Mouse (Mus musculus) limb, embryonic 10.5 days (tissue): ENCODE results near the gene Etnk2. TPM values are rescaled to one million over a fixed set of nuclear protein-coding genes. Genes with fewer than 3 reads are reported as not detected.
"Not testable (repeated sequence)": the region's sequence is repeated elsewhere in the genome, so short reads cannot be mapped to it uniquely, and the experiment has no call there.

Experiments used
- DNase-seq: peaks from one replicate; pipeline ENCODE4 v3.0.0-alpha.2; 2017; ENCODE audit warnings: low spot score
- H3K27ac ChIP-seq: fragments of 300-500 bp; sonication (generic); 2 replicates; pipeline ENCODE4 v1.5.1; 2016; ENCODE audit warnings: mild to moderate bottlenecking
- H3K27me3 ChIP-seq: fragments of 300-500 bp; sonication (generic); 2 replicates; pipeline ENCODE4 v1.6.1; 2016; ENCODE audit warnings: low read depth, mild to moderate bottlenecking; ENCODE audit not compliant: poor library complexity, severe bottlenecking
- H3K36me3 ChIP-seq: fragments of 300-500 bp; sonication (generic); 2 replicates; pipeline ENCODE4 v1.6.1; 2016; ENCODE audit warnings: mild to moderate bottlenecking, moderate library complexity
- H3K4me1 ChIP-seq: fragments of 300-500 bp; sonication (generic); 2 replicates; pipeline ENCODE4 v1.6.1; 2016
- H3K4me3 ChIP-seq: fragments of 300-500 bp; sonication (generic); 2 replicates; pipeline ENCODE4 v1.5.1; 2016; ENCODE audit warnings: mild to moderate bottlenecking, moderate library complexity
- H3K9me3 ChIP-seq: fragments of 300-500 bp; sonication (generic); replicated peaks from 2 replicates; pipeline ENCODE4 v1.6.1; 2016; ENCODE audit warnings: mild to moderate bottlenecking
- WGBS: fragments of 180-500 bp; shearing (Covaris S2); methylation state at CpG from one replicate; pipeline ENCODE4 v1.1.7; 2016; 5-methylcytosine and 5-hydroxymethylcytosine counted together
- polyA plus RNA-seq: library from polyadenylated mRNA; unstranded; fragments of >200 nt; fragmentation: Nextera tagmentation; extraction: Ambion mirVana; gene quantifications from 2 replicates; pipeline ENCODE4 v1.2.1, GENCODE M21; 2016

Etnk2 gene
- polyA plus RNA-seq, 1 experiment from 2014 or later, result 2.0 TPM

DNA sequence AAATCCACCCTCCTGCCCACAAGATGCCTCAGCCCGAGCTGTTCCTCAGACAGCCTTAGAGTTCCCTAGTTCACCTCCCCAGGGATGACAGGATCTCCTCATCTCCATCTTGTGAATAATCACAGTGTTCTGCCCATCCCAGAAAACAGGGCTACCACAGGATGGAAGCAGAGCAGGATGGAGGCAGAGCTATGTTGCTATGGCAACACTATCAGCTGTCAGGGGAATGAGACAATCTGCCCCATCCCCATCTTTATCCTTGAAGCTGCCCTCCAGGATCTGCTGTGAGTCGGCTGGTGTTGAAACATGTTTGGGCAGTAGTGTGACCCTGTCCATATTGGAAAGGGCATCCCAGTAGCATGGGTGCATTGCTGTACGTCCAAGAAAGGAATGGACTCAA, 32.2 kb upstream of the Etnk2 start:
- no peak overlapping the region for H3K27ac ChIP-seq
- DNase-seq, result no peak
- H3K27me3 ChIP-seq, result peaks cover 56% of the 10 kb centered on the region
- peaks cover 8% of the 10 kb centered on the region for H3K4me1 ChIP-seq
- 88% methylated on average over 3 of the region's 3 CpGs for WGBS
- no peak overlapping the region for H3K4me3 ChIP-seq
- H3K9me3 ChIP-seq, result no peaks in the 10 kb centered on the region
- H3K36me3 ChIP-seq, result no peaks in the 10 kb centered on the region

DNA sequence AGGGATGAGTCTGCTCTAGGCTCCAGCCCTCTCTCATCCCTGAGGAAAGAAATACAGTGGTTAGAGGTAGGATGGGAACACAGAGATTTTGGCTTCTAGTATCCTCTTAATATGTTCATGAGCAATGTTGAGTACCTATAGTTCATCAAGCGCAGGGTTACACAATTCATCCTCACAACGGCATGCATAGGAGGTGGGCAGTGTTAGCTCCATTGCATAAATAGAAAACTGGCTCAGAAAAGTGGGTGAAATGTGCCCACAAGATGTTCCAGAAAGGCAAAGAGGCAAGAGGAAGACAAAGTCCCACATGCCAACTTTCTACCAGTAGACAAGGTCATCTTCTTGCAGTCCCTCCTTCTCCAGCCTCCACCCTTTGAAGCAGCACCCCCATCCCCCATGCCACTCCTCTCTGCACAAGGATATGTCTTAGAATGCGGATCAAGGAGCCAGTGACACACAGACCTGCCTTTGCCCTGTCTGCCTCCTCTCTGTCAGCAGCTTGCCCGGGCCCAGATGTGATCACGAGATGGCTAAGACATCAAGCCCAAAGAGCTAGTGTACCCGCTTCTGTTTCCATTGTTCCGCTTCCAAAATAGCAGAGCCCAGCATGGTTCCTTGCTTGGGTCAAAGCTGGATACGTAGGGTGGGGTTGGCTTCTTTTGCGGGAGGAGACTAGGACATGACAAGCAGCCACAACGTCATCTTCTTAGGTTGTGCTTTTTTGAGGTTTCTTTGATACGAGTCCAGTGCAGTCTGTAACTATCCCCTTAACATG, 30.5 kb upstream of the Etnk2 start:
- WGBS, result 90% methylated on average over 11 of the region's 11 CpGs
- Histone ChIP-seq H3K4me3 (no peak overlapping the region), H3K36me3 (no peaks in the 10 kb centered on the region), H3K27me3 (peaks cover 47% of the 10 kb centered on the region), H3K4me1 (peaks cover 8% of the 10 kb centered on the region), H3K9me3 (no peaks in the 10 kb centered on the region), H3K27ac (no peak overlapping the region)
- no peak for DNase-seq

DNA sequence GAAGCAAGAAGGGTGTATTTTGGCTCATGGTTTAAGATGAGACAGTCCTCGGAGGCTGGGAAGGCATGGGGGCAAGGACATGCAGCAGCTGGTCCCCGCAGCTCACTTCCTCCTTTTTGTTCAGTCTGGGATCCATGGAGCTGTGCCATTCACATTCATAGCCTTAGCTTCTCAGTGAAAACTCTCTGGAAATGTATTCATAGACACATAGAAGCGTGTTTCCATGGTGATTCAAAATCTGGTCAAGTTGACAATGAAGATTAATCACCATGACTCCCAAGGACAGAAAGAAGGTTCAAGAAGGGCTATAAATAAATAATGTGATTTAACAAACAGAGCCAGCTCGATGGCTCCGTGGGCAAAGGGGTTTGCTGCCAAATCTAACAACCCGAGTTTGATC, 29.4 kb upstream of the Etnk2 start:
- H3K4me3 ChIP-seq, result no peak overlapping the region
- H3K9me3 ChIP-seq, result no peaks in the 10 kb centered on the region
- peaks cover 8% of the 10 kb centered on the region for H3K4me1 ChIP-seq
- 91% methylated on average over 6 of the region's 6 CpGs for WGBS
- no peaks in the 10 kb centered on the region for H3K36me3 ChIP-seq
- no peak overlapping the region for H3K27ac ChIP-seq
- H3K27me3 ChIP-seq, result peaks cover 36% of the 10 kb centered on the region
- no peak for DNase-seq

DNA sequence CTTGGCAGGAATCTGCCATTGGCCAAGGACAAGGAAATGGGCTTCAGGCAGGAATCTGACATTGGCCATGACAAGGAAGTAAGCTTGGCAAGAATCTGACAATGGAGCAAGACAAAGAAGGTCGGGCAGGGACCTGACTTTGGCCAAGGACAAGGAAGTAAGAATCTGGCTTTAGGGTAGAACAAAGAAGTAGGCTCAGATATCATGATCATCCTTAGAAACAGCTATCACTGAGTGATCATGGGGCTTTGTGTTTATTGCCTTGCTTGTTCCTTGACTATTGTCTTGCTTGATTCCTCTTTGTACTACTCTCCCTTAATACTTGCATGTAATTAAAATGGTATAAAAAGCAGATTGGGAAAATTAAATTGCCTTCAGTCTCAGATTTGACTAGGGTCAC, 23.0 kb upstream of the Etnk2 start:
- H3K4me3 ChIP-seq, DNase-seq, H3K27me3 ChIP-seq, H3K4me1 ChIP-seq, H3K27ac ChIP-seq, H3K9me3 ChIP-seq, H3K36me3 ChIP-seq: not testable (repeated sequence)
- 82% methylated on average over 1 of the region's 1 CpGs for WGBS

DNA sequence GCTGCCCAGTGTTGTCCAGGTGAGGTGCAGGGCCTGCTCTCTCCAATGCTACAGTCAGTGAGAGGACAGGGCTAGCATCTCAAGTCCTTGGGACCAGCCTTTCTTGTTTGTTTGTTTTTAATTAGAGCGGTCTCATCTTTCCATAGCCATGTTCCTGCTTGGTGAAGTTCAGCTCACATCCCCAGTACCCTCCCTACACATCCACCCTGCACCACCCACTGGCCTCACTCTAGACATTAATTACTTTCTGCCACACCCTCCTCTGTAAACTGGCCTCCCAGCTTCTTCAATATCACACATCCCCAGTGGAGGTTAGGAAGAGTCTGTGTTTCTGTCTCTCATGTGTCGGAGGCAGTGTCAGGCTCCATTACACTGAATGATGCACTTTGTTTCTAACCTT, 19.0 kb upstream of the Etnk2 start:
- 95% methylated on average over 2 of the region's 2 CpGs for WGBS
- Histone ChIP-seq H3K4me3 (no peak overlapping the region), H3K9me3 (no peaks in the 10 kb centered on the region), H3K36me3 (no peaks in the 10 kb centered on the region), H3K27me3 (no peaks in the 10 kb centered on the region), H3K4me1 (no peaks in the 10 kb centered on the region), H3K27ac (no peak overlapping the region)
- DNase-seq, result no peak

GRCm38 (mm10) chr1:133346531-133346930, 16.8 kb upstream of the Etnk2 start:
- Histone ChIP-seq H3K9me3 (no peaks in the 10 kb centered on the region), H3K36me3 (no peaks in the 10 kb centered on the region), H3K4me3 (no peak overlapping the region), H3K27ac (no peak overlapping the region), H3K27me3 (peaks cover 4% of the 10 kb centered on the region; the same call in 1 of the 2 replicates), H3K4me1 (peaks cover 6% of the 10 kb centered on the region)
- 85% methylated on average over 9 of the region's 9 CpGs for WGBS
- DNase-seq, result no peak

GRCm38 (mm10) chr1:133347226-133347625, 16.1 kb upstream of the Etnk2 start:
- no peak overlapping the region for H3K4me3 ChIP-seq
- H3K27ac ChIP-seq, result no peak overlapping the region
- DNase-seq, result no peak
- H3K36me3 ChIP-seq, result no peaks in the 10 kb centered on the region
- peaks cover 7% of the 10 kb centered on the region; the same call in 1 of the 2 replicates for H3K27me3 ChIP-seq
- 70% methylated on average over 3 of the region's 3 CpGs for WGBS
- H3K4me1 ChIP-seq, result peaks cover 9% of the 10 kb centered on the region
- H3K9me3 ChIP-seq, result no peaks in the 10 kb centered on the region

GRCm38 (mm10) chr1:133347693-133348520, 15.5 kb upstream of the Etnk2 start:
- Histone ChIP-seq H3K27ac (no peak overlapping the region), H3K4me3 (no peak overlapping the region), H3K36me3 (no peaks in the 10 kb centered on the region), H3K9me3 (no peaks in the 10 kb centered on the region), H3K4me1 (peaks cover 9% of the 10 kb centered on the region), H3K27me3 (peaks cover 12% of the 10 kb centered on the region; the same call in 1 of the 2 replicates)
- 80% methylated on average over 11 of the region's 11 CpGs for WGBS
- DNase-seq, result no peak

GRCm38 (mm10) chr1:133350210-133350609, 13.2 kb upstream of the Etnk2 start, which contains the start of gene Ren1:
Ren1 (plus strand) TSS chr1:133350510.
- WGBS, result 81% methylated on average over 1 of the region's 1 CpGs
- no peak for DNase-seq
- Histone ChIP-seq H3K27me3 (peaks cover 33% of the 10 kb centered on the region), H3K9me3 (no peaks in the 10 kb centered on the region), H3K4me1 (peaks cover 9% of the 10 kb centered on the region), H3K27ac (no peak within 1 kb of the TSS), H3K4me3 (no peak within 1 kb of the TSS), H3K36me3 (no peaks in the 10 kb centered on the region)

DNA sequence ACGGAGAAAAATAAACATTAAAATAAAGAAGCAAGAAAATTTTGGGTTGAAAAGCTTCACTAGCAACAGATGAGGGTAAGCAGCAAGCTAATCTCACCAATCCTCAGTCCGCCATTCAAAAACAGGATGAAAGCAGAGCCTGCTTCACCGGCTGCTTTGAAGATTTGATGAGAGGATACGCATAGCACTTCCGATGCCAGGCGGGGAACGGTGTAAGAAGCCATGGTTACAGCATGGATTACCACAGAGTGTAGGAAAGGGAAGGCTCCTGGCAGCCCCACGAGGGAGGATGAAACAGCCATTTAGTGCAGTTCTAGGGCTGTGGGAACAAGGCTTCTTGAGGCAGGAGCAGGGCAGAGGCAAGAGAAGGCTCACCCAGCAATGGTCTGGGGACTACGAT, 11.6 kb upstream of the Etnk2 start:
- Histone ChIP-seq H3K9me3 (no peaks in the 10 kb centered on the region), H3K4me3 (no peak overlapping the region), H3K27me3 (peaks cover 42% of the 10 kb centered on the region), H3K27ac (no peak overlapping the region), H3K36me3 (no peaks in the 10 kb centered on the region), H3K4me1 (peaks cover 25% of the 10 kb centered on the region)
- 36% methylated on average over 9 of the region's 9 CpGs for WGBS
- no peak for DNase-seq

- peak; percentile 72 for DNase-seq
- no peaks in the 10 kb centered on the region for H3K9me3 ChIP-seq
- 59% methylated on average over 12 of the region's 12 CpGs for WGBS
- H3K36me3 ChIP-seq, result no peaks in the 10 kb centered on the region
- no peak overlapping the region for H3K4me3 ChIP-seq
- H3K4me1 ChIP-seq, result peaks cover 26% of the 10 kb centered on the region
- H3K27ac ChIP-seq, result no peak overlapping the region
- peaks cover 58% of the 10 kb centered on the region for H3K27me3 ChIP-seq
Measured at GRCm38 (mm10) chr1:133353371-133353809, 10.0 kb upstream of the Etnk2 start.

DNA sequence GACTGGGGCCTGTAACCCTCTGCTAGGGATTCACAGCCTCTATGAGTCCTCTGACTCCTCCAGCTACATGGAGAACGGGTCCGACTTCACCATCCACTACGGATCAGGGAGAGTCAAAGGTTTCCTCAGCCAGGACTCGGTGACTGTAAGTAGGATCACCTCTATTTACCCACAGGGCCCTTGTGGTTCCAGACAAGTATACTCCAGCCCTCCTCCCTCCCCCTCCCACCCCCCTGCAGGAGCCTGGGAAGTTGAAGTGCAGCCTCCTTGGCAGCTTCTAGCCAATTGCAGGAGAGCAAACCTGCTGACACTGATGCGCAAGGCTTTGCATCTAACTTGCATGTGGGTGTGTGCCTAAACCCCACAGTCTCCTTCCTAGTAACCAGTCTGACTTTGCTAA, 7.9 kb upstream of the Etnk2 start:
- DNase-seq, result no peak
- H3K4me1 ChIP-seq, result peaks cover 23% of the 10 kb centered on the region
- H3K9me3 ChIP-seq, result no peaks in the 10 kb centered on the region
- H3K27ac ChIP-seq, result peak overlapping the region; percentile 25; the same call in 1 of the 2 replicates
- no peaks in the 10 kb centered on the region for H3K36me3 ChIP-seq
- WGBS, result 43% methylated on average over 5 of the region's 5 CpGs
- H3K4me3 ChIP-seq, result no peak overlapping the region
- H3K27me3 ChIP-seq, result peaks cover 73% of the 10 kb centered on the region

GRCm38 (mm10) chr1:133355912-133356311, 7.5 kb upstream of the Etnk2 start:
- H3K36me3 ChIP-seq, result no peaks in the 10 kb centered on the region
- peaks cover 73% of the 10 kb centered on the region for H3K27me3 ChIP-seq
- peaks cover 21% of the 10 kb centered on the region for H3K4me1 ChIP-seq
- no peak for DNase-seq
- no peak overlapping the region for H3K4me3 ChIP-seq
- H3K27ac ChIP-seq, result 0 out of 2 replicates have a peak overlapping the region, but pooled peaks have one; percentile 25
- no peaks in the 10 kb centered on the region for H3K9me3 ChIP-seq
- 58% methylated on average over 15 of the region's 15 CpGs for WGBS
